Mouse (Mus musculus) erythroblast, embryonic 14.5 days (primary cell): ENCODE results near the gene Hist2h2bb. TPM values are rescaled to one million over a fixed set of nuclear protein-coding genes. Genes with fewer than 3 reads are reported as not detected.

Source experiments
- H3K27me3 ChIP-seq: 2 replicates; pipeline ENCODE4 v1.6.1; 2012; ENCODE audit warnings: inconsistent platforms; ENCODE audit not compliant: control insufficient read depth
- H3K36me3 ChIP-seq: 2 replicates; pipeline ENCODE4 v1.6.1; 2012; ENCODE audit warnings: mild to moderate bottlenecking, inconsistent platforms; ENCODE audit not compliant: control insufficient read depth
- H3K4me1 ChIP-seq: 2 replicates; pipeline ENCODE4 v1.6.1; 2012; ENCODE audit warnings: inconsistent platforms; ENCODE audit not compliant: control insufficient read depth
- H3K4me3 ChIP-seq: replicated peaks from 2 replicates; pipeline ENCODE3; 2012; ENCODE audit warnings: moderate library complexity, mild to moderate bottlenecking, inconsistent platforms
- H3K9me3 ChIP-seq: 2 replicates; pipeline ENCODE4 v1.6.1; 2012; ENCODE audit warnings: low read length, inconsistent platforms, mixed read lengths; ENCODE audit not compliant: control insufficient read depth
- GATA1 ChIP-seq: IDR thresholded peaks from 2 replicates; pipeline ENCODE4 v1.6.1; 2012; ENCODE audit warnings: low read length, inconsistent platforms, mixed read lengths
- TAL1 ChIP-seq: IDR thresholded peaks from 3 replicates; pipeline ENCODE4 v1.6.1; 2012; ENCODE audit warnings: low read length, inconsistent platforms, mixed read lengths
- polyA plus RNA-seq: library from polyadenylated mRNA; stranded (reverse); fragments of >175 nt; gene quantifications from 2 replicates; pipeline ENCODE4 v1.2.3, GENCODE M21; 2012

Gene Hist2h2bb
- polyA plus RNA-seq, 1 experiment: 1.4 TPM

GRCm38 (mm10) chr3:96251787-96252186, 17.8 kb upstream of the Hist2h2bb start:
- Histone ChIP-seq H3K36me3 (peaks cover 4% of the 10 kb centered on the region), H3K4me3 (no peak overlapping the region), H3K4me1 (peaks cover 72% of the 10 kb centered on the region), H3K9me3 (no peaks in the 10 kb centered on the region), H3K27me3 (no peaks in the 10 kb centered on the region)
- no peak for TF ChIP-seq TAL1

GRCm38 (mm10) chr3:96254683-96255355, 14.7 kb upstream of the Hist2h2bb start:
- TF ChIP-seq TAL1 (peak; percentile 44; the same call in 2 of the 3 replicates), GATA1 (peak; percentile 38; the same call in 1 of the 2 replicates)
- Histone ChIP-seq H3K27me3 (no peaks in the 10 kb centered on the region), H3K4me1 (peaks cover 58% of the 10 kb centered on the region), H3K4me3 (peak overlapping the region; percentile 37), H3K9me3 (no peaks in the 10 kb centered on the region), H3K36me3 (no peaks in the 10 kb centered on the region; the same call in 1 of the 2 replicates)

- H3K9me3 ChIP-seq: no peaks in the 10 kb centered on the region
- H3K4me3 ChIP-seq: no peak overlapping the region
- H3K27me3 ChIP-seq: no peaks in the 10 kb centered on the region
- H3K4me1 ChIP-seq: peaks cover 53% of the 10 kb centered on the region
- H3K36me3 ChIP-seq: no peaks in the 10 kb centered on the region; the same call in 1 of the 2 replicates
- no peak for TF ChIP-seq GATA1
These were observed 13.5 kb upstream of the Hist2h2bb start for GRCm38 (mm10) chr3:96255926-96256593.

- Histone ChIP-seq H3K4me3 (no peak overlapping the region), H3K4me1 (peaks cover 60% of the 10 kb centered on the region), H3K36me3 (no peaks in the 10 kb centered on the region; the same call in 1 of the 2 replicates), H3K27me3 (no peaks in the 10 kb centered on the region), H3K9me3 (no peaks in the 10 kb centered on the region)
- TF ChIP-seq GATA1 (no peak), TAL1 (no peak)
These were observed 12.4 kb upstream of the Hist2h2bb start for GRCm38 (mm10) chr3:96257190-96257589.

GRCm38 (mm10) chr3:96260220-96260619, 9.3 kb upstream of the Hist2h2bb start:
- Histone ChIP-seq H3K36me3 (peaks cover 7% of the 10 kb centered on the region), H3K4me1 (peaks cover 61% of the 10 kb centered on the region), H3K4me3 (no peak overlapping the region), H3K9me3 (no peaks in the 10 kb centered on the region), H3K27me3 (no peaks in the 10 kb centered on the region)
- TF ChIP-seq GATA1 (no peak), TAL1 (no peak)

- Histone ChIP-seq H3K27me3 (no peaks in the 10 kb centered on the region), H3K4me1 (peaks cover 62% of the 10 kb centered on the region), H3K36me3 (peaks cover 10% of the 10 kb centered on the region), H3K9me3 (no peaks in the 10 kb centered on the region), H3K4me3 (peak overlapping the region; percentile 76)
- no peak for TF ChIP-seq GATA1
These were observed 7.9 kb upstream of the Hist2h2bb start for GRCm38 (mm10) chr3:96261623-96262022.

- Histone ChIP-seq H3K27me3 (no peaks in the 10 kb centered on the region), H3K36me3 (peaks cover 16% of the 10 kb centered on the region), H3K9me3 (no peaks in the 10 kb centered on the region), H3K4me1 (peaks cover 67% of the 10 kb centered on the region), H3K4me3 (peak overlapping the region; percentile 76)
- TF ChIP-seq GATA1 (no peak; the same call in 1 of the 2 replicates), TAL1 (no peak)
These were observed 7.2 kb upstream of the Hist2h2bb start for GRCm38 (mm10) chr3:96262216-96262875.

- Histone ChIP-seq H3K36me3 (peaks cover 18% of the 10 kb centered on the region), H3K4me1 (peaks cover 73% of the 10 kb centered on the region)
- TF ChIP-seq TAL1: peak; percentile 66
- TF ChIP-seq GATA1: no peak
These were observed 6.5 kb upstream of the Hist2h2bb start, which contains the start of gene Hist2h4 for GRCm38 (mm10) chr3:96262979-96263550. Hist2h4 (minus strand) TSS chr3:96263311.

More at GRCm38 (mm10) chr3:96262979-96263550, 6.5 kb upstream of the Hist2h2bb start, which contains the start of gene Hist2h4:
- H3K4me3 ChIP-seq: peak within 1 kb of the TSS; percentile 76
- H3K9me3 ChIP-seq: no peaks in the 10 kb centered on the region
- no peaks in the 10 kb centered on the region for H3K27me3 ChIP-seq
